Mouse (Mus musculus) gastrocnemius, postnatal 25 days (tissue): Measurements from ENCODE around the gene Jund. TPM values are rescaled to one million over a fixed set of nuclear protein-coding genes. Genes with fewer than 3 reads are reported as not detected.

Source experiments
- DNase-seq: peaks from one replicate; pipeline ENCODE4 v3.0.0; 2022
- total RNA-seq, 2 experiments: library from RNA; stranded (reverse); gene quantifications; 1 replicate in 1 of 2; 2 replicates in 1 of 2; pipeline ENCODE4 v1.2.3; 2021

Jund gene
- total RNA-seq, 2 experiments from 2014 or later, result 54.5 to 68.6 TPM

DNA sequence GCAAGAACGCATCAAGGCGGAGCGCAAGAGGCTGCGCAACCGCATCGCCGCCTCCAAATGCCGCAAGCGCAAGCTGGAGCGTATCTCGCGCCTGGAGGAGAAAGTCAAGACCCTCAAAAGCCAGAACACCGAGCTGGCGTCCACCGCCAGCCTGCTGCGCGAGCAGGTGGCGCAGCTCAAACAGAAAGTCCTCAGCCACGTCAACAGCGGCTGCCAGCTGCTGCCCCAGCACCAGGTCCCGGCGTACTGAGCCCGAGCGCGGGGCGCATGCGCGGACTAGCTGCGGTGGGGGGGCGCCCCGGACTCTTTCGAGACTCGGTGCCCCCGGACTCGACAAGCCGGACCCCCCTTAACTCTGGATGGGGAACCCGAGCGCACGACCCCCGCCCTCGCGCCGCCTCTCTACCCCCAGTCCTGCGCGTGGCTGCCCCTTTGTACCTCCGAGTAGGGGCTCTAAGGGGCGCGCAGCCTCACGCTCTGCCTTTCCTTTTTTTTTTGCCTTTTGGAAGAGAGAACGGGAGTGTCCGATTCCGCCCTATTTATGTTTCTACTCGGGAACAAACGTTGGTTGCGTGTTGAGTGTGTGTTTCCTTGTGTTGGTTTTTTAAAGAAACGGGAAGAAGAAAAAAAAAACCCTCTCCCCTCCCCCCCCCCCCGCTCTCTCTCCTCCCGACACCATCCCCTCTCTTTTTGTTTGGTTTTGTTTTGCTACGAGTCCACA, 1.2 kb downstream of the Jund start:
- DNase-seq, result peak; percentile 86

DNA sequence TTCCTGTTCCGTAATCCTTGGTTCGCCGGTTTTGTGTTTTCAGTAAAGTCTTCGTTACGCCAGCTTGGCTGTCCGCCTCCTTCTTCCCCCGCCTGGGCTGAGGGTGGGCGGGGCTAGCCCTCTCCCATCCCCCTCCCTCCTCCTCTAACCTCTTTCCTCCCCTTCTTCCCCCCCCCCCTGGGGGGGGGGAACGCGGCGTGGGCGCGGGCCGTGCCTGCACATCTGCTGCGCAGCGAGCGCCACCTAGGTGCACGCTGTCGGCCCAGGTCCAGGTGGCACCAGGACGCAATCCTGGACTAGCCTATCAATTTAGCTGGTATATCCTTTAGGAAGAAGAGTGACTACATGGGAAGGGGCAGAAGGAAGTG, 1.8 kb downstream of the Jund start:
- DNase-seq, result peak; percentile 93

- DNase-seq, result no peak
Observed at GRCm38 (mm10) chr8:70701048-70701981, 2.6 kb downstream of the Jund start.

DNA sequence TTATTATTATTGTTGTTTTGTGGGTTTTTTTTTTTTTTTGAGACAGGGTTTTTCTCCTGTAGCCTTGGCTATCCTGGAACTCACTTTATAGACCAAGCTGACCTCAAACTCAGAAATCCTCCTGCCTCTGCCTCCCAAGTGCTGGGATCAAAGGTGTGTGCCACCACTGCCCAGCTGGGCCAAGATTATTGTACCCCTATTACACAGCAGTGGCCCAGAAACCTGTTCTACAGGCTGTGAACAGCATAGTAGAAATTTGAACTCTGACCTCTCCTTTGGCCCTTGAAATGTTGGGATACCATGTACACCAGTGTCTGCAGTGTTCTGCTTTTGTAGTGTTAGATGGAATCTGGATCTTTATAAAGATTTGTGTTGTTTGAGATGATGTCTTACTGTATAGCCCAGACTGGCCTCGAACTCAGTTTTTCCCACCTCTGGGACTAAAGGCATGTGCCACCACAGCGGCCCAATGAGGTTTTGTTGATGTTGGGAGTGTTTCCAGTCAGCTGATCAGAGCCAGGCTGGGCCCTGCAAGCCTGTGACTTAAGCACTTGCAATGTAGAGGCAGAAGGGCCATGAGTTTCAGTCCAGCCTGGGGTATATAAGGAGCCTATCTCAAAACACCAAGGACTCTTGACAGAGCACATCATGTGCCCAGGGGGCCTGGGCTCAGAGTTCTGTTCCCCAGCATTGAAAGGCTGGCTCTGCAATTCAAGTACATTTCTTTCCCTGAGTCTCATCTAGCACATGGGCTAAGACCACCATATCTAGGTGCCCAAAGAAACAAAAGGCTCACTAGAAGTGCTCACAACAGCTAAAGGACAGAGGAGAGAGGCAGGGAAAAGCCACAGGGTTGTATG, 3.5 kb downstream of the Jund start:
- DNase-seq, result no peak

- peak; percentile 90 for DNase-seq
Observed at GRCm38 (mm10) chr8:70702842-70703182, 4.1 kb downstream of the Jund start.

- no peak for DNase-seq
Observed at GRCm38 (mm10) chr8:70703287-70703686, 4.5 kb downstream of the Jund start, which contains the start of gene Iqcn. Iqcn (plus strand) TSS chr8:70703457.

- peak; percentile 58 for DNase-seq
Observed at GRCm38 (mm10) chr8:70708281-70708680, 9.5 kb downstream of the Jund start.

- no peak for DNase-seq
Observed at GRCm38 (mm10) chr8:70709794-70710193, 11.0 kb downstream of the Jund start.

- peak; percentile 78 for DNase-seq
Observed at GRCm38 (mm10) chr8:70710296-70710695, 11.5 kb downstream of the Jund start.

- no peak for DNase-seq
Observed at GRCm38 (mm10) chr8:70711041-70711440, 12.3 kb downstream of the Jund start.

- DNase-seq, result no peak
Observed at GRCm38 (mm10) chr8:70713991-70714390, 15.2 kb downstream of the Jund start.

DNA sequence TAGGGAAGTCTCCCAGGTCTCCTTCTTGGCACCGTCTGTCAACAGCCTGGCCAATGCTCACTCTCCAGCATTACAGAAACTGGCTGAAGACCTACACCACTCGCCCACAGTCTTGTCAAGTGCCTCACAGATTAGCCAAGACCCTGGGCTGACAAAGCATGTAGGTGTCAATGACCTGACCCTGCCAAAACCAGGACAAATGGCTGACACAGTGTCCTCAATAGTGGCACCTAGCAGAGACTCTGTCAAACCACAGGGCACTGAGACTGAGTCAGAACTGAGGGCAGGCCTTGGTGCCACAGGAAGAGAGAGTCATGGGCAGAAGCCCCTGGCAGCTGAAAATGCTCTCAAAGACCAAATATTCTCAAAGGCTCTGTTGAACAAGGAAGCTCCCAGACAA, 16.3 kb downstream of the Jund start:
- DNase-seq, result no peak

GRCm38 (mm10) chr8:70716521-70717400, 18.0 kb downstream of the Jund start:
- no peak for DNase-seq

DNA sequence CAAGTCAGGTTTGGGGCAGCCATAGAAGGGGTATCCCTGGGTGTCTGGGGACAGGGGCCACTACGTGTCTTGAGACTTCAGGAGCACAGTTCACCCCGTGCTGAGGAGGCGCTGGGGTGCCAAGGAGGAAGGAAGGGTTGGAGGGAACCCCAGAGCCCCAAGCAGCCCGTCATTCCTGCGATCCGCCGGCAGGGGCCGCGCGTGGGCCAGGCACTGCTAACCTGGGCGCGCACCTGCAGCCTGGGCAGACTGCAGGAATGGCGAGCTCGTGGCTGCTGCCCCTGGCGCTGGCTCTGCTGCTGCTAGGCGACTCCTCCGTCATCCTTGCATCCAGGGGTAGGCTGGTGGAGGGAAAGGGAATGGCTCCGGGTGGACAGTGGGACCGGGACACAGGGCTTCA, 19.5 kb downstream of the Jund start, which contains the start of gene Gm3336:
TSS of gene Gm3336 (plus strand) at position 247 of the 400 bp plus-strand sequence.
- DNase-seq, result peak; percentile 47

GRCm38 (mm10) chr8:70719796-70720270, 21.1 kb downstream of the Jund start:
- no peak for DNase-seq

DNA sequence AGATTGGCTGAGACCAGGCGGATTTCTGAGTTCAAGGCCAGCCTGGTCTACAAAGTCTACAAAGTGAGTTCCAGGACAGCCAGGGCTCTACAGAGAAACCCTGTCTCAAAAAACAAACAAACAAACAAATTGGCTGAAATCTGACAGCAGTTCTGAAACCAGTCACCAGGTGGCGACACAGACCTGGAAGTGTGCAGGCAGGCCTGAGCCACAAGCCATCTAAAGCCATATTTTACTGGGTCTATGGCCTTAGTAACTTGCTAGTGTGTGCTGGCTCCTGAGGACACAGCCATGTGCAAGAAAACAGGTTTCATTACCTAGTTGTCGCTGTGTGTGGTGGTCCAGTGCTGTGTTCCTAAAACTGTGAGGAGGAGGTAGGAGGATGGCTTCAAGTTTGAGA, 22.0 kb downstream of the Jund start:
- DNase-seq, result peak; percentile 59

GRCm38 (mm10) chr8:70721601-70722000, 22.9 kb downstream of the Jund start:
- no peak for DNase-seq

- DNase-seq, result no peak
Observed at GRCm38 (mm10) chr8:70723486-70724210, 24.9 kb downstream of the Jund start, which contains the start of gene Pde4c. Pde4c (plus strand) TSS chr8:70723720.

- DNase-seq, result no peak
Observed at GRCm38 (mm10) chr8:70724216-70724615, 25.5 kb downstream of the Jund start.

GRCm38 (mm10) chr8:70725792-70726447, 27.2 kb downstream of the Jund start:
- no peak for DNase-seq
